Mouse (Mus musculus) yolk sac, embryonic 10.5 days (tissue): ENCODE data around the gene Drg1.
A peak's percentile ranks its signal among the peaks of the same experiment; 100 is the strongest.

Source experiments
- DNase-seq: peaks from one replicate; pipeline ENCODE4 v3.0.0-alpha.2; 2017; ENCODE audit warnings: low spot score

The Drg1 gene

DNA sequence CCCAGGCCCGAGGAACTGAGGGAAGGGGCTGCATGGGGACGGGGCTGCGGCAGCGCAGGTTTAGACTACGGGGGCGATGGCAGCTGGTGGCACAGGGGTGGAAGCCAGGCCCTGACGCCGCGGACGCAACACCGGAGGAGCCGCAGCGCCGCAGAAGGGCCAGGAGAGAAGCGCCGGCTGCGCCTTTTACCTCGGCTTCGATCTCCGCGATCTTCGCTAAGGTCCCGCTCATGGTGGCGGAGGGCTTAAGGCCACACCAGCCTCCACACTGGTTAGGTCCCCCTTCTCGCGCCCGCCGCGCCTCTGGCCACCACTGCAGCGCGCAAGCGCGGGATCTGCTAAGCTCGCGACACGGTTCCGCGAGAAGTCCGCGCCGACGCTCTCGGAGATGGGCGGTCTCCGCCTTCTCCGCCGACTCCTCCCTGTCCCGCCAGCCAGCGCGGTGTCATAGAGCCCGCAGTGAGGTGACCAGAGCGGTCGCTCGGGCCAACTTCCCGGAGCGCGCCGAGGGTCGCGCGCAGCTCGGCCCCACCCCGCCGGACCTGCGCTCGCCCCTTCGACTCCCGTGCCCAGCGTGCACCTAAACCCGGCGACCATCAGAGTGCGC lies at the start of gene Drg1:
Drg1 (minus strand) TSS at position 337 of the 607 bp plus-strand sequence.
- peak; percentile 96 for DNase-seq

GRCm38 (mm10) chr11:3314148-3314547 lies 47.9 kb upstream of the Drg1 start:
- DNase-seq = peak; percentile 55

GRCm38 (mm10) chr11:3313294-3313693 lies 47.1 kb upstream of the Drg1 start:
- DNase-seq = peak; percentile 48

GRCm38 (mm10) chr11:3311586-3312347 lies 45.6 kb upstream of the Drg1 start:
- DNase-seq = no peak

DNA sequence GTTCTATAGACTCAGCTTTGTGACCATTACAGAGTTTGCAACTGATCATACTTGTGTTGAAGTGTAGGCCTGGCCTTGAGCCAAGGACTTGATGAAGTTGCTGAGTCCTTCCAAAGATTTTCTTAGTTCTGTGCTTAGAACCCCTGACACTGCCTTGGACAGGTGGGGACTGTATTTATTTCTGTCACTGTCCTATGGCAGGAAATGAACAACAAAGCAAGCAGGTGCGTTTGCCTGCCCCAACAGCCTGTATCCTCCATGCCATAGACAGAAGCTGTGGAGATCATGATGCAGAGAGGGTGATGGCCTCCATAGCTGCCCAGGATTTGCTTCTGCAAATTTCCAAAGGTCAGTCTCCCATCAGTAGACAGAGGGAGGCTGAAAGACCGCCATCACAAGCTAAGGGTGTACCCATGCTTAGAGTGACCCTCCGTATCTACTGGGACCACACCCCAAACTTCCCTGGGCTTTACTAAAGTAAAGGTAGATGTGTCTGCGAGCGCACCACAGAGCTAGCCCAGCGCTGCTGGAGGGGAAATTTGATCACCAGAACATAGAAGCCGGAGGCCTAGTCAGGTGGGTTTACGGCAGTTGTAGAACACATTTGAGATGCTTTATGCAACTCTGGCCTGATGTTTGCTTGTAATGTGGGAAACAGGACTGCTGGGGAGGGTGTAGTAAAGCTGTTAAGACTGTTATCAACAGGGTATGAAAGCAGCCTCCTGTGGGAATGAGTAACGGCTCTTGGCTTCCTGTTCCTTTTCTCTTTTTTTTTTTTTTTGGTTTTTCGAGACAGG lies 44.8 kb upstream of the Drg1 start:
- no peak for DNase-seq

DNA sequence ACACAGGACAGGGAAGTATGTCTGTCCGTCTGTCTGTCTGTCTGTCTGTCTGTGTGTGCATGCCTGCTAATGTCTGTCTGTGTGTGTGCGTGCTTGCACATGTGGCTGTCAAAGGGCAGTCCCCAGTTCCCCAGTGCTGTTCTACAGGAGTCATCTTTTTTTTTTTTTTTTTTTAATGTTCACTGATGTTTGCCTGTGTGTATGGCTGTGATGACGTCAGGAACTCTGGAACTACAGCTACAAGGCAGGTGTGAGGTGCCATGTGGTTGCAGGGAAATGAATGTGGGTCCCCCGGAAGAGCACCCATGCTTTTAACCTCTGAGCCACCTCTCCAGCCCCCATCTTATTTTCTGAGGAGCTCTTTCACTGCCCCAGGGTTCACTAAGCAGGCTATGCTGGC lies 43.7 kb upstream of the Drg1 start:
- no peak for DNase-seq

- no peak for DNase-seq
These were observed 41.7 kb upstream of the Drg1 start for GRCm38 (mm10) chr11:3307875-3308274.

DNA sequence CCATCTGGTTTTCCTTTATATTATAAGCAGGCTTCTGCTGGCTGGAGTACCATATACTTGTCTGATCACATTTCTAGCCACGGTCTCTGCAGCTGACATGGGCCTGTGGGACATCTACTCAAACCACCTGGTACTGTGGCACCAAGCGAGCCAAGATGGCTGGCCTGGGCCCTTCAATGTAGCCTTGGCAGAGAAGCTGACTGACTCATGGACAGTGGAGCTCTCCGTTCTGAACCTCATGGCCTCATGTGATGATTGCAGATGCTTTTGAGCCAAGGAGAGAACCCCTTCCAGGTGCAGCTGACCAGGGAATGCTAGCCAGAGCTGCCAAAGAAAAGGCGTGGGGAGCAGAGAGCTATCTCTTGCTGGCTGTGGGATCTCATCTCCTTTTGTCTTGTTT lies 39.6 kb upstream of the Drg1 start:
- DNase-seq = no peak

GRCm38 (mm10) chr11:3302792-3303191 lies 36.6 kb upstream of the Drg1 start:
- peak; percentile 20 for DNase-seq

DNA sequence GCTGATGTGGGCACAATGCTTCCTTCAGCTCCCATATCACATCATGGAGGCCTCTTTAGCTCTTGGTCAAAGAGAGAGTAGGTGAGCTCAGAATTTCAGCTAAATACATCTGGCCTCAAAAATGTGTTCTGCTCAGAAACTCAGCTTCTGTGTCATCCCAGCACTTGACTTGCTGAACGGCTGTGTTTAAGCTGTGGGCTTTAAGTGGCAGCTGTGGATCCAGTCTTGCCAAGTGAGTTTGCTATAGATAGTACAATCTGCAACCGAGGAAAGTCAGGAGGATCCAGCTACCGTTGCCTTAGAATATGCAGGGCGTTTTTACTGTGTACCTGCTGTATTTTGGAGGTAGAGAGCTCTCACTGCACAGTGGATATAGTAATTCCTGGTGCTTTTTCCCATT lies 36.2 kb upstream of the Drg1 start:
- no peak for DNase-seq

DNA sequence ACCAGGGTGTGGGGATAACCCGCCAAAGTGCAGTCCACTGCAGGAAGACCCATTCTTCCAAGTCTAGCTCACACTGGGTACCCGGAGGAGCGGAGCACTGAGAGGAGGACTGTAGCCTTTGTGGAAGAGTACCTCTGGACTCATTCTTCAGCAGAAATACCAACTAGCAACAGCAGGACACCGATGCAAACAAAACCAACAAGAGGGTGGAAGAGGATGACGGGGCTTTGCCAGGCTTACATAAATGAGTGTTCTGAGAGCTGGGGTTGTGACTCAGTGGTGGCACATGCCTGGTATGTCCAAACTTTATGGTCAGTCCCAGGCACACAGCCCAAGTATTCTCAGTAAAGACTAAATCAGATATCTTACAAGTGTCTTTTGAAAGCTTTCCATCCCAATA lies 34.9 kb upstream of the Drg1 start:
- DNase-seq = no peak

- no peak for DNase-seq
These were observed 32.6 kb upstream of the Drg1 start for GRCm38 (mm10) chr11:3298813-3299185.

GRCm38 (mm10) chr11:3297871-3298812 lies 31.9 kb upstream of the Drg1 start:
- DNase-seq = no peak

DNA sequence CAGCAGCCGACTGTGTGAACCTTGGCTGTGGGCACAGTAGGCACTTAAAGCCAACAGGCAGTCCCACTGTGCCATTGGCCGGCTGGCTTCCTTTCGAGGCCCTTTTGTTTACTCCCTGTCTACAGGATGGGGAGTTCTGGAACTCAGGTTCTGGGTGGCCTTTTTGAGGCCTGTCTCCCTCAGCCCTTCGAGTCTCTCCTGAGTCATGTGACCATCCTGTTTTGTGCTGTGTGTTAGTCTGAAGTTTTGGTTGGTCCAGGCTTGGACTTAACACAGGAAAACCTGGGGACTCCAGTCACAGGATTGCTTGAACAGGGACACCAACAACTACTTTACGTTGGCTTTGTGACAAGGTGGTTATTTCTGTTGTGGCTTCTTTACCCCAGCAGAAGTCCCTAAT lies 29.8 kb upstream of the Drg1 start:
- no peak for DNase-seq

DNA sequence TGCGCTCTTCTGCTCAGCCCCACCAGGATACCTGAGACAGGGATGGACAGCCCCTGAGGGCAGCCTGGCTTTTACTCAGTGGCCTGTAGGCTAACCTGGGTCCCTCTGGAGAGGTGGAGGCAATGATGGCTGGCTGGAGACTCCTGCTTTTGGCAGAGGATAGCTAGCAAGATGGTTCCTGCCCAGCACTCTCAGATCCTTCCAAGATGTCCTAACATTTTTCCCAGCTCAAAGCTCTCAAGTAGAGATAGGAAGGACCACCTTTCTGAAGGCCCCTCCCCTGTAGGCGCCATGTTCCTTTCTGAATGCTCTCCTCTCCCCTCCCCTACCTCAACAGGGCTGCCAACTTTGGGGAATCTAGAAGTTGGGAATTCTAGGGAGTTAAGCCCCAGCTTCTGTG lies 28.4 kb upstream of the Drg1 start:
- no peak for DNase-seq

GRCm38 (mm10) chr11:3293361-3293760 lies 27.1 kb upstream of the Drg1 start:
- DNase-seq = no peak

- DNase-seq = peak; percentile 58
These were observed 26.6 kb upstream of the Drg1 start for GRCm38 (mm10) chr11:3292711-3293249.

DNA sequence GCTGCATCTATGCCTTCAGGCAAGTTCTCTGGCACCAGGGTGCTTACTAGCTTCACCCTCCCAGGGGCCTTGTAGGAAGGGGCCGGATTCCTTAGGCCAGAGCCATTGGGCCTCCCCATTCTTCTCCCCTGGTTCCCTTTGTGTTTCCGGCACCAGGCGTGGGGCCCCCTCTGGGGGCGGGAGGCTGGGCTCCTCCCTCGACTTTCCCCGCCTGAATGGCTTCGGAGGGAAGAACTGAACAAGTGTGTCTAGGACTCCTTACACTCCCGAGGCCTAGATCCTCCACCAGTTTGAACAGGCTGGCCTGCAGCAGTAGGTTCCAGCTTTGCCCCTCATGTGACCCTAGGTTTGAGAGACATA lies 25.8 kb upstream of the Drg1 start:
- DNase-seq = peak; percentile 71

DNA sequence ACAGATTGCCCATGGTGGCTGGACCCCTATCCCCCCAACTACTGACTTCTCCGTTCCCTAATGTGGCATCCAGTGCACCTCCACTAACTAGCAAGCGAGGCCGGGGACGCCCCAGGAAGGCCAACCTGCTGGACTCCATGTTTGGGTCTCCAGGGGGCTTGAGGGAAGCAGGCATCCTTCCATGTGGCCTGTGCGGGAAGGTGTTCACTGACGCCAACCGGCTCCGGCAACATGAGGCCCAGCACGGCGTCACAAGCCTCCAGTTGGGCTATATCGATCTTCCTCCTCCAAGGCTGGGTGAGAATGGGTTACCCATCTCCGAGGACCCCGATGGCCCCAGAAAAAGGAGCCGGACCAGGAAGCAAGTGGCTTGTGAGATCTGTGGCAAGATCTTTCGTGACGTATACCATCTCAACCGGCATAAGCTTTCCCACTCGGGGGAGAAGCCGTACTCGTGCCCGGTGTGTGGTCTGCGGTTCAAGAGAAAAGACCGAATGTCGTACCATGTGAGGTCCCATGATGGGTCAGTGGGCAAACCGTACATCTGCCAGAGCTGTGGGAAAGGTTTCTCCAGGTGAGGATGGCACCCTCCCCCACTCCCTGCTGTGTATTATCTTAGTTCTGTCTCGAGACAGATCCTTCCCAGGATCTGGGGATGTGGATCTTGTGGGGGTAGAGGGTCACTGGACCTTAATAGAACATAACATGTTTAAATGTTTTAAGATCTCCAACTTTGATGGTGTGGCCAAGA lies 25.3 kb upstream of the Drg1 start:
- peak; percentile 24 for DNase-seq

DNA sequence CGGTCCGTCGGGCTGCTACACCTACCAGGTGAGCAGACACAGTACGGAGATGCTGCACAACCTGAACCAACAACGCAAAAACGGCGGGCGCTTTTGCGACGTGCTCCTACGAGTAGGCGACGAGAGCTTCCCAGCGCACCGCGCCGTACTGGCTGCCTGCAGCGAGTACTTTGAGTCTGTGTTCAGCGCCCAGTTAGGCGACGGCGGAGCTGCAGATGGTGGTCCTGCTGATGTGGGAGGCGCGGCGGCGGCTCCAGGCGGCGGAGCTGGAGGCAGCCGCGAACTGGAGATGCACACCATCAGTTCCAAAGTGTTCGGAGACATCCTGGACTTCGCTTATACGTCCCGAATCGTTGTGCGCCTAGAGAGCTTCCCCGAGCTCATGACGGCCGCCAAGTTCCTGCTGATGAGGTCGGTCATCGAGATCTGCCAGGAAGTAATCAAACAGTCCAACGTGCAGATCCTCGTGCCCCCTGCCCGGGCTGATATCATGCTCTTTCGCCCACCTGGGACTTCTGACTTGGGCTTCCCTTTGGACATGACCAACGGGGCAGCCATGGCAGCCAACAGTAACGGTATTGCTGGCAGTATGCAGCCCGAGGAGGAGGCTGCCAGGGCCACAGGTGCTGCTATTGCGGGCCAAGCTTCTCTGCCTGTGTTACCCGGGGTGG lies 24.6 kb upstream of the Drg1 start:
- peak; percentile 36 for DNase-seq
